Mouse (Mus musculus): ENCODE results near the gene Zfr. TPM values are rescaled to one million over a fixed set of nuclear protein-coding genes. Genes with fewer than 3 reads are reported as not detected.
A peak's percentile ranks its signal among the peaks of the same experiment; 100 is the strongest.

Zfr gene
- 100 to 1,000 TPM; 159 to 229 (median 184) TPM for polyA plus RNA-seq (2017; shearing (Covaris generic))

DNA sequence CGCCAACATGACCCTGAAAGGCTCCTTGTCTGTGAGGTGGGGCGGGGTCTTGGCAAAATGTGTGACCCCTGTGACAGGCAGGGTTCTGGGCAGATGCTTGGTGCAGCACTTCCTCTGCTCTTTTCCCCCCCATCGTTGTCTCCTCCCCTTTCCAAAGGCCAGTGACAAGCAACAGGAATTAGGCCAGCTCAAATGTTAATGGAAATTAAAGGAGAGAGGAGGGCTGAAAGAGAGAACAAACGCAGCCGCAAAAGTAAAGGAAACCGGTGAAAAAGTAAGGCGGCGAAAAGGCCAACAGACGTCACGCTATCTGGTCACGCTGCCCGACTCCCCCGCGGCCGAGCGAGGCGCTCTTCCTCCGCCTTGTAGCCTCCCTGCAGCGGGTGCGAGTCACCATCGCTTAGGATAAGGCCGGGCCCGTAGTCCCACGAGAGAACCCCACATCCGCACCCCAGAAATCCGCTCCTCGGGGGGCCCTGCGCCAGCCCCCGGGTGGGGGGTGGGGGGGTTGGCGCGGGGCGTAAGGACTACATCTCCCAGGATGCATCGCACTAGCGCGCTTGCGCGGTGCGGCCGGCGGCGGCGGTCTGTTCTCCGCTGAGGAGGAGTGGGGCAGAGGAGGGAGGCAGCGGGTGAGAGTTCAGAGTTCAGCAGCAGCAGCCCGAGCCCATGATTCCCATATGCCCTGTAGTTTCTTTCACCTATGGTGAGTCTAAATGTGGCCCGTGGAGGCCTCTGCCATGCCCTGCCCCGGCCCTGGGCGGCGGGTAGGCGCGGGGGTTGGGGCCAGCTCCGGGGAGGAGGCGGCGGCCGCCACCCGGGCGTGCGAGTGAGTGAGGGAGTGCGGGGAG is at the start of gene Zfr:
Zfr (plus strand) TSS at position 590 of the 851 bp plus-strand sequence.
- peak; percentile 73 for ATAC-seq

DNA sequence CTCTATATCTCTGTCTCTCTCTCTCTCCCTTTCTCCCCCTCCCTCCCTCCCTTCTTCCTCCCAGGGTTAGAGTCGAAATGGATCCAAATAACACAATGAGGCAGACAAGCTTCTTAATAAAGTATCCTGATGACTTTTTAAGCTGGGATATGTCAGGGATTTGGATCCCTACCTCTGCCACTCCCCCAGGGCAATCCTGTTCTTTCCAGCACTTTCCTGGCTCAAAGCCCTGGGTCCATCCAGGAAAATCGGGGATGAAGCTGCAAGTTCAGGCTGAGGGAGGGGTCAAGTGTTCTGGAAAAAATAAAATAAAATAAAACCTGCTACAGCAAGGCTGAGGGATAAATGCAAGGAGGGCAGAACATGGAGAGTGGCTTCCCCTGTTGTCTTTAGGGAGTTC is 49.7 kb upstream of the Zfr start:
- ATAC-seq = no peak

DNA sequence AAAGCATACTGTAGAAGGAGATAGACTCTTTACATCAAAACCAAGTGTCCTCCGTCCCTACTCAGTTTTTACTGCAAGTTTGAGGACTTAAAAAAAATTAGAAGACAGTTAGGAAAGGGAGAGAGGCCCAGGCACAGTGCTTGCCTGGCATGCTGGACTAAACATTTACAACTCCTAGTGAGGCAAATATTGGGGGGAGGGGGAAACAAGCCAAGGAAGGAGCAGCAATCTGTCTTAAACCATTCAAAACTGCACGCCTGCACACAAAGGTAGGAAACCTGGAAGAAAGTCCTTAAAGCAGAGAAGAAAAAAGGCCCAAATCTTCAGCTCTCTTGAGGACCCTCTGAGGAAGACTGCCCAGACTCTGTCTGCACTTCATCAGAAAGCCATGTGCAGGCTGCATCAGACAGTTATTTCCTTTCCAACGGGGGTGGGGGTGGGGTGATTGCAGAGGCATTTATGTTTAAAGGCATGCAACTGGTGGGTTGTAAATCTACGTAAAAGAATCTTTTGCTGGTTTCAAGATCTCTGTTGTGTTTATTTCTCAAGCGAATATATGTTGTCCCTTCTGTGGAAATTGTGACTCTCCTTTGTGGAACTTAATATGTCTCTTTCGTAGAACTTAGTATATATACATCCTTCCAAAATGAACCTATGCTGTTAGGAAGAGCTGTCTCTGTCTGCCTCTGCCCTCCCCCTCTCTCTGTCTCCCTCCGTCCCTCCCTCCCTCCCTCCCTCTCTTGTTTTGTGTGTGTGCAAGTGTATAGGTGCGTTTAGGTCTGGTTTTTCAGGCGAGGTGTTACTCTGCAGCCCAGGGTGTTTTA is 49.0 kb upstream of the Zfr start:
- peak; percentile 54 for ATAC-seq

DNA sequence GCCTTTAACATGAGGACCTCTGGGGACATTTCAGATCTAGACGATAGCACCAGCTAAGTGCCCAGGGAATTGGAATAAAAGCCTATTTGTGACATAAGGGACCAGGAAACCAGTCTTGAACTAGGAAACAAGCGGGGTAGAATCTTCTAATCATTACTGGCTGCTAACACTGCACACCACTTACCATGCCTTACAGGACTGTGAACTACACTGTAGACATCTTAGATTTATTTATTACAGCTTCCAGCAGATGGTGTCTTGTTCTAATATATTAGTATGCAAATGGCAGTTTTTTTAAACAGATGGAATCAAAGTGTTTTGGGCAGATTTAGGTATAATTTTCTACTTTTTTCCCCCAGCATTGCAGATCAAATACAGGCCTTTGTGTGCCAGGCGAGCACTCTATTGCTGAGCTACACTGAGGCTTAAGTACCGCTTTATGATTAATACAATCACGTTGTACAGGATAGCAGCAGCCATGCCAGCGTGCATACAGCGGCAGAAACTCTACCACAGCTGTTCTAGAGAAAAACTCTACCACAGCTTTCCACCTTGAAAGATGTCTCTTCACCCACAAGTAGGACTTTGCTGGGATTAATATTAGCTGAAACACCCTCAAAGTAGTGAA is 44.8 kb upstream of the Zfr start:
- ATAC-seq = no peak

DNA sequence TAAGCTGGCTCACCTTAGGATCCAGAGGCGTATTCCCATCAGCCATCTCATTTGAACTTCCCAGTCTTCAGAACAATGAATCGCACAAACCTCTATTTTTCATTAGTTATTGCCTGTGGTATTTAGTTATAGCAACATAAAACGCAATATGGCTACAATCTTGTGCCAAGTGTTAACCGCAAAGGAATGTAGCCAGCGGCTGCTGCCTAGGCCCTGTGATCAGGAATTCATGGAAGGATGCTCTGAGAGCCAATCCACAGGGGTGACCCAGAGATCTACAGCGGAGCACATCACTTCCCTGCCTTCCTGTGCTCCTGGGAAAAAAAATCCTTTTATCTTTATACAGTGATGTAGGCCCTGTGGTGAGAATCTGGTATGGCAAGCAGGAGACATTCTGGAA is 43.2 kb upstream of the Zfr start:
- no peak for ATAC-seq

DNA sequence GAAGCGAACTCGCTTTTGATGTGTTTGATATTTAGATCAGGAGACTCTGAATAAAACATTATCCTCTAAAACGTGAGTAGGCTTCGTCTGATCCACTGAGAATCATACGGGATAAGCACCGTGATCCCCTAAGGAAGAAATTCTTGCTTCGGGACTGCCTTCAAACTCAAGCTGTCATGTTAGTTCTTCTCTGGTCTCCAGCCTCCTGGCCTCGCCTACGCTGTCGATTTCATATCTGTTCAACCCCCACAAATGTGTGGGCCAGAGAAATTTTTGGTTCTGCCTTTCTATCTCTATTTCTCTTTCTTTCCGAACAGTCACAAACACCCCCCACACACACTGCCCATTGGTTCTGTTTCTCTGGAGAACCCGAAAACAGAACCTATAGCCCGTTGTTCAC is 35.3 kb upstream of the Zfr start:
- ATAC-seq = no peak

DNA sequence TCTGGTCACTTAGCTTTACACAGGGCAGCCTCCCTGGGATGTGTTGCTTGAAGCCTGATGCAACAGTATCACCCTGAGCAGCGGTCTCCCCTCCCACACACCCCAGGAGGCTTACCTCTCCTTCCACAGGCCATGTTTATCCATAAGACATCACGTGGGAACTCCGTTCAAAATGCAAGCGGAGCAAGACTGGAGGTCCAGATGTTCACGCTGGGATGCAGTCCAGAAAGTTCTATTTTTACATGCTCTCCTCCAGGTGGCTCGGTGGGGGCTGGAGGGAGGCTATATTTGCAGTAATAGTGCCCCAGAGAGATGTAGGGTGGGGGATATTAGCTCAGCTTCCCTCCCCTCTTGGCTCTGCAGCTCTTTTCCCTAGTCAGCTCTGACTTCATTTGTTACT is 33.5 kb upstream of the Zfr start:
- no peak for ATAC-seq

DNA sequence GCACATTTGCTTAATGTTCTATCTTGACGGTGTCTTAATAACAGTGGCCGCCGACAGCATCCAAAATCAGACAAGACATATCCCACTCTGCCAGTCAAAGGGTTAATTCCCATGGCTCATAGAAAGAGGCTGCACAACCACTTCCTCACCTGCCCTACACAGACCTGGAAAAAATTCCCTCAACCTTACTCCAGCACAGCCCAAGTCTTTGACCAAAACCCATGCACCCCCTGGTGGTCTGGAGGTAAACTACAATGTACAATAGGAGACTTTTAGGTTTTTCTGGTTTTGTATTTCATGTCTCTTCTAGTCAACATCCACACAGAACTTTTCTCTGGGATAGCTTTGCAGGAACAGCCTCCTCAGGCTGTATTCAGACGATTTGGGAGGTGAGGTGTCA is 32.8 kb upstream of the Zfr start:
- peak; percentile 86 for ATAC-seq

DNA sequence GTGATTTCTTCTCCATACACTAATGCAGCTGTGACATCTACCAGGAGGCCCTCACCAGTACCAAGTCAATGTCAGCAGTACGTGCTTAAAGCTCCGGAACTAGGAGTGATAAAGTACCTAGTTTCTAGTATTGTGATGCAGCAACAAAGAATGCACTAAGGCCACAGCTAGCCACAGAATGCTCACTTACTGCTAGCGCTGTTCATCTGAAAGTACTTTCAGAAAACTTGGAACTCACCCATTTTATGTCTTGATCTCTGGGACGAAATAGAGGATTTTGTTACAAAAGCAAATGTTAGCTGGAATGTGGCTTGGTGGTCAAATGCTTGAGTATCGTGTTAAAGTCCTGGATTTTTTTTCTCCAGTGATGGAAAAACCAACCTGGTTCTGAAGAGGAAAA is 30.0 kb upstream of the Zfr start:
- no peak for ATAC-seq

DNA sequence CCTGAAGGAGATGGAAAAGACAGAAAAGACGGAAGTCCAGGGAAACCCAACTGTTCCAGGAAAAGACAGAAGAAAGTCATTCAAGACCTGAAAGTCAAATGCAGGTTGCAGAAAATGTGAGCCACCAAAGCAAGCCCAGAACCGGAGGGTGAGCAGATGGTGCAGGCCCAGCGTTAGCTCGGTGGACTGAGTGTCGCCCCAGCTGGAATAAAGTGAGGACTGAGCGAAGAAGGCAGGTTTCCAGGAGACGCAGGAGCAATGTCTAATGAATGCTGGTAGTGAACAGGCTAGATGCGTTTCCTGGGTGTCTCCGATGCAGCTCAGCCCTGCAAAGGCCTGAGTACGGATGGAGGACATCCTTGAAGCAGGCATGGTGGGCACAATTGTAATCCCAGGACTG is 29.5 kb upstream of the Zfr start:
- ATAC-seq = no peak

DNA sequence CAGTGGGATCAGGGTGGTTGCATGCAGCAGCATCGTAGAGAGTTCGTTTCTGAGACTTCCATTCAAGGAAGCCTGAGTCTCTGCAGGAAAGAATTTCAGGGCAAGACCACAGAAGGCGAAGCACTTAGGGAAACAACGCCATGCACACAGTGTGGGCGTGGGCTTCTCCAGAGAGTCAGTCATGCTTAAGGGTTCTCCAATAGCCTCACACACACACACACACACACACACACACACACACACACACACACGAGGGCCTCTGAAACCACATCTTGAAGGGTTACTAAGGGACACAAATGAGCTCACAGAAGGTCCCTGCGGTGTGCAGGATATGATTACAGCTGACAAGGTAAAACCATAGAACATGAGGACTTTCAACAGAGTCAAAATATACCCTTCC is 27.5 kb upstream of the Zfr start:
- ATAC-seq = no peak

DNA sequence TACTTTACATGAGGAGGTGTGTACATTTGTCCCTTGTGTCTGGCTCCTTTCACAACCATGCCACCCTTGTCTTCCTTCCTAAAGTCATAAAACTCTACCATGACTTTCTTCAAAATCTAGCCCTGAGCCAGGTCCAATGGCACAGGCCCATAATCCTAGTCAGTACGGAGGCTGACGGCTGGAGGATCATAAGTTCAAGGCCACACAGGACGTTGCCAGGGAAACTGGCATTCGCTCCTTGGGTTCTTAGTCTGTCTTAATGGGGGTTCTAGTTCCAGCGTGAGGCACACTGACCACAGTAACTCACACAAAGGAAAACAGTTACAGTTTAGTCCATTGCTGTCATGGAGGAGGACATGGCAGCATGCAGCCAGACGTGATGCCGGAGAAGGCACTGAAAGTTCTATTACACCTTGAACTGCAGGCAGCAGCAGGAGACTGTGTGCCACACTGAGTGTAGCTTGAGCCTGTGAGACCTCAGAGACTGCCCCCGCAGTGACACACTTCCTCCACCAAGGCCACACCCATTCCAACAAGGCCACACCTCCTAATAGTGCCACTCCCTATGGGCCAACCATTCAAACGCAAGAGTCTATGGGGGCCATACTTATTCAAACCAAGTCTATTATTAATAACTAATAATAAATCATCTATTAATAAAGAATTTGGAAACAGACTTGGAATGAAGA is 26.5 kb upstream of the Zfr start:
- ATAC-seq = no peak

DNA sequence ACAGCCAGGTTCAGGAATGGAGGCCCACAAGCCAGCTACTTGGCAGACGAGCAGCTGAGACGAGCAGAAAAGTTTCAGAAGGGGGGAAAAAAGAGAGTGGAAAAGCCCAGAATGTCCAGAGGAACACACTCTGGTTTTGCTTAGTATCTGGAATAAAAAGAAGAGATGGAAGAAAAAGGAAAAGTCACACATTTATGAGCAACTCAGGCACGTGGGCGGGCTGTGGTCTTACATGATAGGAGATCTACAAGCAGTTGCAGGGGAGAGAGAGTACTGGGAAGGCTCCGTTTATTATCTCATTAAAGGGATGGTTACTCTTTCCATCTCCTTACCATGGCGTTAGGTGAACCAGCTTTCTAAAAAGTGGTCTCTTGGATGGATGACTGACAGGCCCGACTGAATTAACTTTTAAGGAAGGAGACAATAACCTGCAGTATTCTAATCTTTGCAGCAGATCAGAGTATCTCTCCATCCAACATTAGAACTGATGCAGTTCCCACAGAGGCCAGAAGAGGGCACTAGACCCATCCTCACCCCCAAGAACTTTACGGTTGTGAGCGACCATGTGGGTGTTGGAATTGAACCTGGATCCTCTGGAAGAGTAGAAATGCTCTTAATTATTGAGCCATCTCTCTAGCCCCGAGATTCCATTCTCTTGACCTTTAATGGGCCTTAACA is 25.7 kb upstream of the Zfr start:
- ATAC-seq = peak; percentile 70

DNA sequence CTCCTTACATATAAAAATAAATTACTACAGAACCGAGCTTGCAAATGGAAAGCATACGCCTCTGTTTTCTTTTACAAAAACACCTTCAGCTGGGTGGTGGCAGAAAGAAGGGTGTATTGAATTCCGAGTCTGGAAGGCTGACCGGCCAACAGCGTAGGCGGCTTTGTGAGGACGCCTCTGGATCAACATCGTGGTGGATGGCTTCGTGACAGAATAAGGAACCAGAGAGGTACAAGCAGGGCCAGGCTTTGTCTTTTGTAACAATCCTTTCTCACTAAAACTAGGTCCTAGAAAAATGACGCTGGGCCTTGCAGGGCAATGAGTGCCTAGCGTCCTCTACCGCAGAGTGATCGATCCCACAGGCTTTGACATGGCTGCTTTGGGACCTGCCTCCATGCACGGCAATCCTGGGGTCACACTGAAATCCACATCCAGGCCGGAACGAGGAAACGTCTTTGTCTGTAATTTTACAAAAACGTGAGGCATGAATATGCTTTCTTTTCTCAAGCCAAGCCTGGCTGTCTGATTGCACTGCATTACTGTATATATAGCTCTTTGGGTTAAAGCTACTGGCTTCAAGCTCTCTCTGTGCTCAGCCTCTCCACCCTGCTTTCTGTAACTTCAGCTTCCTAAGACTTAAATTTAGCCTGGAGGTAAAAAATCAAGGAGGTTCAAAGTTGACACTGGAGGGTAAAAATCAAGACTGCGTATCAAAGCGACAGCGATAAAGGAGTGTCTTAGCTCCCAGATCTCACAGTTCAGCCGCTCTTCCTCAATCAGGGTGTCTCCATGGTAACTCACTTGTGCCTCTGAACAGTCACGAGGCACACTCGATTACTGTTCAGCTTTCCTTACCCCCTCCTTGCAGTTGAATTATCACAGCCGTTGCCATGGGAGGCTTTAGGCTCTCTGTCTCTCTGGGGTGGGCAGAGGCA is 24.3 kb upstream of the Zfr start:
- no peak for ATAC-seq

DNA sequence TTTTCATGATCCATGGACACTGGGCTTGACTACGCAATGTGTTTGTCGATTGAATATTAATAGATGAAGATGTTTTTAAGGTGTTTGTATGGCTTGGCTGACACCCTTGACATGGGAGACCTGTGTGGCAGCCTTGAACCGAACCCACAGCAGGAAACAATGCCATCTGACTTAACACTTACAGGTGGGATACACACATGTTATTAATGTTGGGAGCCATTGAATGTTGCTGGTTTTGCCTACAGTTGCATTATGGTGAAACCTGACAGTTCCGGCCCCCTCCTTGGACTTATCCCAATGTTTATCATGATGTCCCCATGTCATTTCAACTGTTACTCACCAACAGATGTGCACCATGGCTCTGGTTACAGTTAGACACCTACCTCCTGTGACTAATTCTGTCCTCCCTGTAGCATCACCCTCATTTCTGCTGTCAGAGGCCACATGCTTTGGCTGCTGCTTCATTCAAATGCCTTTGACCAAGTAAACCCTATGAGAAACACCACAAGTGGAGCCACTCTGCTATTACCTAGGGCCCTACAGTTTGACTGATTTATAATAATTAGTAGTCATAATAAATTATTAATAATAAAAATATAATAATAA is 23.6 kb upstream of the Zfr start:
- ATAC-seq = no peak

DNA sequence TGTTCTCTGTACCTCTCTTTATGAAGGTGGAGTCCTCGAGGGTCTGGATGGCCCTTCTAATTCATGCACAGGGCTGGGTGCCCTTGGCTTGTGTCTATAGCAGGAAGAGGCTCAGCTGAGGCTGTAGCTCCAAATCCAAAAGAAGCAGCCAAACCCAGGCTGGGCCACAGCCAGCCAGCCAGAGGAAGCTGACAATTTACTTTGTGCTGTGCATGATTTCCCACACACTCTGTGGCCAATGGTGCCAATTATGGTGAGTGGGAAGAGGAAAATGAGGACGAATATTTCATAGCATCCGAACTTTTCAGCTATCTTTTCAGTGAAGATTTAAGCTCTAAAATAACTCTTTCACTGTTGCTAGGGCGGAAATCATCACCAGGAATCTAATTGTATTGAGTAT is 21.2 kb upstream of the Zfr start:
- no peak for ATAC-seq

DNA sequence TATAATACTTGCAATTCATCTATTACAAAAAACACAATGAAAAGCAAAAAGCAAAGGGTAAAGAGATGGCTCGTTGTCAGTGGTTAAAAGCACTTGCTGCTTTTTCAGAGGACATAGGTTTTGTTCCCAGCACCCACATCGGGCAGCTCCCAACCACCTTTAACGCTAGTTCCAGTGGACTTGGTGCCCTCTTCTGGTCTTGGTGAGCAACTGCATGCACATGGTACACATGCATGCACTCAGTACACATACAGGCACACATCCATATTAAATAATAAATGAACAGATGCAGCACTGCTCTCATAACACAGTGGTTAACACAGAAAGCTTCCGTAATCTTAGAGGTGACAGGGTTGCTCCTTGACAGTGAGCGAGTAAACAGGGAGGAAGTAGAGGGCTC is 20.3 kb upstream of the Zfr start:
- no peak for ATAC-seq

DNA sequence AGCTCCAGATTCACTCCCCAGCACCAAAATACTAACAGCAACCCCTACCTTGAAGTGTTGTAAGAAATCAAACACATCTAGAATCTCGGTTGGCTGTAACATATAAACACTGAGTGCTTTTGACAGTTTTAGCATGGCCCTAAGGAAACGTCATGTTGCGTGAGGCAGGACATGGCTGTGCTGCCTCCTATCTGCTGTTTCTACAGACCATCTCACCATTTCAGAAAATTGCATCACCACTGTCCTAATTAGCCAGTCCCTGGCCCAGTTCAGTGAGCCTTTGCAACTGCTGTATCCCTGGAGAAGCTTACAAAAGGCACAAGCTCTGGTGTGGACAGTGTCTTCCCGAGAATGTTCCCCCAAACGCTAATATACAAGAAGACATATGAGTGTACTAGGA is 16.7 kb upstream of the Zfr start:
- no peak for ATAC-seq

DNA sequence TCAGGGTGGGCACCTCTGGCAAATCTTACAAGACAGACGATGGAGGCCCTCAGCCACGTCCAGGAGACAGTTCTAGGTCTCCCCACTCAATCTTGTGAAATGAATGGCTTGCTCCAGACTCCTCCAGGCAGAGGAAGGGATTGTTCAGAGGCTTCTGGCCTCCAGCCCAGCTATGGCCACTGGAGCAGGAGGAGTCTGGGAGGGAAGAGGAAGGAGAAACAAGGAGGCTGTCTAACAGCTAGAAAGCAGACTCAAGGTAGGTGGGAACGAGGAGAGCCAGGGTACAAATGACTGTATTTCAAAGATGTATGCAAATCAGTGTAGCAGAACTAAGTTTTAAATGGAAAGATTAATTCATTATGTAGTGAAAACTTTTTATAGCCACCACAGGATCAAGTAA is 13.9 kb upstream of the Zfr start:
- peak; percentile 28 for ATAC-seq

DNA sequence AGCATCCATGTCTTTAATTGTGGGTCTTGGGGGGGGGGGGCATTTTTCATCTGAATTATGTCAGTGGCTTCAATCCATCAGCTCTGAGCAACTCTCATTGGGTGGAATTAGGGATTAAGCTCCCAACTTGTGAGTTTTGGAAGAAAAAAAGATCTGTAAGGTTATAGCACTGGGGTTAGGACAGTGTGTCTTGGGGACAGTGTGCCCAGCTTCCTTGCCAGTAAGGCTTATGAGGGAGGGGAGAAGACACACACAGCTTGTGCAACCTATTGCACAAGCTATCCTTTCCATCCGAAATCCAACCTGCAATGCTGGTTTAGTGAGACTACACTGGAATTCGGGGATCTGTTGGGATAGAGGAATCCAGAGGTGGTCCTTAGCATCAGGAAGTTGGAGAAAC is 12.8 kb upstream of the Zfr start:
- ATAC-seq = no peak

DNA sequence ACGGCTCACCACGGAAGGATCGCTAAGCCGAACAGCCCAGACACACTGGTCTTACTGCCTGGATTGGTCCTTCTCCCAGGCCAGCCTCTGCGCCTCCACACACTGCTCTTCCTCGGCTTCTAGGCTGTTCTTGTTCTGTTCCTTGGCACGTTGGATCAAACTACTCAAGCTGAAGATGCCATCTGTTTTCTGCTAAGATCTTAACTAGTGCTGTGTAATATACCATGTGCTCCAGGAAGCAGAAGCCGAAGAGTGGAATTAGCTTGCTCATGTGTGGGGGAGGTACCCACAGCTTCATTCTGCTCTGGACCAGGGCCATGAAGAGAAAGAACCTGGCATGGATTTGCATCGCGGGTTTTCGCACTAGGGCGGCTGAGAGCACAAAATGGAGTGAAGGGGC is 11.2 kb upstream of the Zfr start:
- ATAC-seq = no peak

All from inflammation-experienced regulatory T-cells, adult 6 months (primary cell).